Mouse (Mus musculus) forebrain, embryonic 11.5 days (tissue): ENCODE data around the gene Bcl2l13. TPM values are rescaled to one million over a fixed set of nuclear protein-coding genes. Genes with fewer than 3 reads are reported as not detected.

Experiments
- ATAC-seq: fragments of 200-750 bp; cut with Nextera tagmentation; replicated peaks from 2 replicates; pipeline ENCODE4 v1.8.0; 2017; ENCODE audit warnings: moderate TSS enrichment; ENCODE audit not compliant: low FRiP score
- DNase-seq: peaks from one replicate; pipeline ENCODE4 v3.0.0-alpha.2; 2017; ENCODE audit warnings: low spot score
- H3K27ac ChIP-seq: fragments of 300-500 bp; sonication (generic); 2 replicates; pipeline ENCODE4 v1.5.1; 2014; ENCODE audit warnings: low read depth, low read length
- H3K27me3 ChIP-seq: fragments of 300-500 bp; sonication (generic); 2 replicates; pipeline ENCODE4 v1.6.1; 2014; ENCODE audit warnings: mild to moderate bottlenecking, low read length, mixed read lengths; ENCODE audit not compliant: control insufficient read depth, insufficient read depth
- H3K36me3 ChIP-seq: fragments of 300-500 bp; sonication (generic); 2 replicates; pipeline ENCODE4 v1.6.1; 2014; ENCODE audit warnings: mild to moderate bottlenecking, low read length, moderate library complexity, mixed read lengths; ENCODE audit not compliant: control insufficient read depth, insufficient read depth
- H3K4me1 ChIP-seq: fragments of 300-500 bp; sonication (generic); replicated peaks from 2 replicates; pipeline ENCODE4 v1.6.1; 2014; ENCODE audit warnings: low read length, mixed read lengths; ENCODE audit not compliant: control insufficient read depth, insufficient read depth
- H3K4me2 ChIP-seq: fragments of 300-500 bp; sonication (generic); 2 replicates; pipeline ENCODE4 v1.6.1; 2014; ENCODE audit warnings: low read depth, mild to moderate bottlenecking, low read length, moderate library complexity, mixed read lengths; ENCODE audit not compliant: severe bottlenecking
- H3K4me3 ChIP-seq: fragments of 300-500 bp; sonication (generic); 2 replicates; pipeline ENCODE4 v1.5.1; 2014; ENCODE audit warnings: low read depth, low read length
- H3K9ac ChIP-seq: fragments of 300-500 bp; sonication (generic); 2 replicates; pipeline ENCODE4 v1.6.1; 2014; ENCODE audit warnings: low read length
- H3K9me3 ChIP-seq: fragments of 300-500 bp; sonication (generic); 2 replicates; pipeline ENCODE4 v1.6.1; 2016; ENCODE audit warnings: low read length, mixed read lengths; ENCODE audit not compliant: control insufficient read depth
- WGBS: fragments of 180-500 bp; shearing (Covaris S2); extraction: QIAGEN DNeasy Blood & Tissue Kit; methylation state at CpG from one replicate; pipeline ENCODE4 v1.1.7; 2014; 5-methylcytosine and 5-hydroxymethylcytosine counted together
- polyA plus RNA-seq: library from polyadenylated mRNA; unstranded; fragments of >200 nt; fragmentation: Nextera tagmentation; extraction: Ambion mirVana; gene quantifications from 2 replicates; pipeline ENCODE4 v1.2.1, GENCODE M21; 2014

Gene Bcl2l13
- polyA plus RNA-seq, 1 experiment from 2014 or later = 46.4 TPM

DNA sequence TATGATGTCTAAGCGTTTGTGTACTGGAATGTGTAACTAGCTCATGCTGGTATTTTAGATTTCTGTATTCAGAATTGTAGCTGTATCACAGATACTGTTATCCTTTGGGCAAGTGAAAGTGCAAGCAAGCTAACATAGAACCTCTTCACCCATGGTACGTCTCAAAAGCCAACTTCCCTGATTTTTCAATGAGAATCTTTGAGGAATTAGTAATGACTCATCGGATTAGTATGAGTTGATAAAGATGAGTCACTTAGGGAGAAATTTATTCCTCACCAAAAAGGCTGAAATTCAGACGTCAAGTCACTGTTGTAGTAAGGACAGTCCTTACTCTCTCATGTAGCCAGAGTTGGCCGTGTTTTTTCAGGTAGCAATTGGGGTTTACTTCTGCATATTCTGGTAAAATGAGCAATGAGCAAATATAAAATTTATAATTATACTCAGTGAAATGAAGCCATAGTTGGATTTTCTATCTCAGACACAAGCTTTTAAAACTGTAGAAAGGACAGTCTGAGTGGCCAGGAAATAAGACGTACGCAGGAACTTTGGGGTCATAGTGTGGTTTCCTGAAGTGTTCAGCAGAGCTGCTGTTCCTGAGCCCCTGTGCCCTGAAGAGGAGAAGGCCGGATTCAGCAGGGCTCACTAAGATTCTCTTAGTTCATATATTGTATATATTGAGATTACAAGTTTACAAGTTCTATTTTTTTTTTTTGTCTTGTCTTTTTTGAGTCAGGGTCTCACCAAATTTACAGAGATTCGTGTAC, 30.2 kb downstream of the Bcl2l13 start:
- Histone ChIP-seq H3K9ac (no peak overlapping the region), H3K4me2 (no peak overlapping the region), H3K4me1 (no peaks in the 10 kb centered on the region), H3K36me3 (peaks cover 2% of the 10 kb centered on the region; the same call in 1 of the 2 replicates), H3K27ac (no peak overlapping the region), H3K4me3 (no peak overlapping the region), H3K27me3 (no peaks in the 10 kb centered on the region), H3K9me3 (no peaks in the 10 kb centered on the region)
- ATAC-seq = no peak
- no peak for DNase-seq
- 88% methylated on average over 9 of the region's 9 CpGs for WGBS

- 65% methylated on average over 1 of the region's 1 CpGs for WGBS
- H3K27me3 ChIP-seq = no peaks in the 10 kb centered on the region
- peaks cover 2% of the 10 kb centered on the region; the same call in 1 of the 2 replicates for H3K36me3 ChIP-seq
- H3K27ac ChIP-seq = no peak overlapping the region
- ATAC-seq (no peak), DNase-seq (no peak)
- H3K4me3 ChIP-seq = no peak overlapping the region
- H3K9me3 ChIP-seq = no peaks in the 10 kb centered on the region
- no peak overlapping the region for H3K4me2 ChIP-seq
- no peak overlapping the region for H3K9ac ChIP-seq
- H3K4me1 ChIP-seq = no peaks in the 10 kb centered on the region
These were observed 32.8 kb downstream of the Bcl2l13 start for GRCm38 (mm10) chr6:120868824-120869223.

GRCm38 (mm10) chr6:120871286-120871685, 35.3 kb downstream of the Bcl2l13 start:
- H3K9me3 ChIP-seq = no peaks in the 10 kb centered on the region
- H3K36me3 ChIP-seq = no peaks in the 10 kb centered on the region
- H3K4me3 ChIP-seq = no peak overlapping the region
- no peak for ATAC-seq
- no peaks in the 10 kb centered on the region for H3K4me1 ChIP-seq
- WGBS = 89% methylated on average over 2 of the region's 2 CpGs
- H3K9ac ChIP-seq = no peak overlapping the region
- no peak for DNase-seq
- no peak overlapping the region for H3K4me2 ChIP-seq
- H3K27ac ChIP-seq = no peak overlapping the region
- no peaks in the 10 kb centered on the region for H3K27me3 ChIP-seq

DNA sequence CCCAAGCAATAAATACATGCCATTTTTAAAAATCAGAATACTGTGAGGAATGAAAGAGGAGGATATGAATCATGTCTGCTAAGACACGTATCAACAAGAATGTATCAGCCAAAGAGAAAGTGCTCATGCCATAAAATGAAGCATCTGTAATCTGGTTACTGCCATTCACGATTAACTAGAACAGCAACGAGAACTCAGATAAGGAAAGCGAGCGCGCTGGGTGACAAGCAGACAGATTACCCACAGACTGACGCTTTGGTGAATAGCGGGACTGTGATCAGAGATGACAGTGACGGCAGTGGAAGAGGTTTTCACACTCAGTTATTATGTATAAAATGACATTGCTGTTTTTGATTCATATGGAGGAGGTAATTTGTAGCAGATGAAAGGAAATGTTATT, 37.9 kb downstream of the Bcl2l13 start:
- Histone ChIP-seq H3K9me3 (no peaks in the 10 kb centered on the region), H3K4me3 (no peak overlapping the region), H3K27me3 (no peaks in the 10 kb centered on the region), H3K9ac (no peak overlapping the region), H3K36me3 (no peaks in the 10 kb centered on the region), H3K4me1 (no peaks in the 10 kb centered on the region), H3K27ac (no peak overlapping the region), H3K4me2 (no peak overlapping the region)
- 92% methylated on average over 9 of the region's 9 CpGs for WGBS
- no peak for ATAC-seq
- DNase-seq = no peak

- H3K4me1 ChIP-seq = no peaks in the 10 kb centered on the region
- H3K27me3 ChIP-seq = no peaks in the 10 kb centered on the region
- no peak overlapping the region for H3K9ac ChIP-seq
- DNase-seq (no peak), ATAC-seq (no peak)
- no peaks in the 10 kb centered on the region; the same call in 1 of the 2 replicates for H3K36me3 ChIP-seq
- H3K4me3 ChIP-seq = no peak overlapping the region
- no peak overlapping the region for H3K27ac ChIP-seq
- H3K9me3 ChIP-seq = no peaks in the 10 kb centered on the region
- no peak overlapping the region for H3K4me2 ChIP-seq
- WGBS = 91% methylated on average over 5 of the region's 5 CpGs
These were observed 43.0 kb downstream of the Bcl2l13 start for GRCm38 (mm10) chr6:120879046-120879445.

GRCm38 (mm10) chr6:120884436-120884835, 48.4 kb downstream of the Bcl2l13 start:
- Histone ChIP-seq H3K27ac (no peak overlapping the region), H3K36me3 (no peaks in the 10 kb centered on the region; the same call in 1 of the 2 replicates), H3K9ac (no peak overlapping the region), H3K4me2 (no peak overlapping the region), H3K27me3 (no peaks in the 10 kb centered on the region), H3K9me3 (no peaks in the 10 kb centered on the region), H3K4me3 (no peak overlapping the region), H3K4me1 (no peaks in the 10 kb centered on the region)
- DNase-seq (no peak), ATAC-seq (no peak)
- 91% methylated on average over 6 of the region's 6 CpGs for WGBS

DNA sequence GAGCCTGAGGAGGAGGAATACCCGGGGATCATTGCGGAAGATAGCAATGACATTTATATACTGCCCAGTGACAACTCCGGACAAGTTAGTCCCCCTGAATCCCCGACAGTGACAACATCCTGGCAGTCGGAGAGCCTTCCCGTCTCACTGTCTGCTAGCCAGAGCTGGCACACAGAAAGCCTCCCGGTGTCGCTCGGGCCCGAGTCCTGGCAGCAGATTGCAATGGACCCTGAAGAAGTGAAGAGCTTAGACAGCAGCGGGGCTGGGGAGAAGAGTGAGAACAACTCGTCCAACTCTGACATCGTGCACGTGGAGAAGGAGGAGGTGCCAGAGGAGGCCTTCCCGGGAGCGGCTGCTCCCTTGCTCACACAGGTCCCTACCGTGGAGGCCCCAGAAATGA, 50.7 kb downstream of the Bcl2l13 start:
- no peak for ATAC-seq
- H3K9me3 ChIP-seq = no peaks in the 10 kb centered on the region
- WGBS = 92% methylated on average over 17 of the region's 17 CpGs
- no peak for DNase-seq
- no peaks in the 10 kb centered on the region; the same call in 1 of the 2 replicates for H3K36me3 ChIP-seq
- H3K27me3 ChIP-seq = no peaks in the 10 kb centered on the region
- no peak overlapping the region for H3K27ac ChIP-seq
- H3K4me1 ChIP-seq = no peaks in the 10 kb centered on the region
- no peak overlapping the region for H3K4me2 ChIP-seq
- H3K9ac ChIP-seq = no peak overlapping the region
- no peak overlapping the region for H3K4me3 ChIP-seq

- WGBS = 96% methylated on average over 9 of the region's 9 CpGs
These were observed 58.1 kb downstream of the Bcl2l13 start for GRCm38 (mm10) chr6:120894089-120894488.

DNA sequence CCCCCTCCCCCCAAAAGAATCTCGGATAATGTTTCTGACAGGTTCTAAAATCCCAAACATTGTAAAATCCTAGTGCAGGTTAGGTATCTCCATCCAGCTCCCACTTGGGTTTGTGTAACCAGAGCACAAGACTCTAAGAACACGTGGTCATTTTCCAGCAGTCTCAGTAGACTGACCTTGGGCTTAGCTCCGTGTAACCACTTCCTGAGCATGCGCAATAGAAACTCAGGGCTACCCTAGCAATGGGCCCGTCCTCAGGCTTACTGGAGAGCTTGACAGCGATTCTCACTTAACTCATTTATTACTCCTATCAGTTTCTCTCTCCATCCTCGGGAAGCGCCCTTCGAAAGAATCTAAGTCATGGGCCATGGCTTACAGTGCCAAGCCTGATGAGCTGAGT, 58.5 kb downstream of the Bcl2l13 start:
- Histone ChIP-seq H3K27me3 (no peaks in the 10 kb centered on the region), H3K4me2 (no peak overlapping the region), H3K27ac (no peak overlapping the region), H3K4me3 (no peak overlapping the region), H3K36me3 (no peaks in the 10 kb centered on the region; the same call in 1 of the 2 replicates), H3K9ac (no peak overlapping the region), H3K9me3 (no peaks in the 10 kb centered on the region), H3K4me1 (no peaks in the 10 kb centered on the region)
- DNase-seq (no peak), ATAC-seq (no peak)
- 95% methylated on average over 9 of the region's 9 CpGs for WGBS

More at GRCm38 (mm10) chr6:120894089-120894488, 58.1 kb downstream of the Bcl2l13 start:
- H3K9ac ChIP-seq = no peak overlapping the region
- no peaks in the 10 kb centered on the region; the same call in 1 of the 2 replicates for H3K36me3 ChIP-seq
- no peaks in the 10 kb centered on the region for H3K4me1 ChIP-seq
- DNase-seq (no peak), ATAC-seq (no peak)
- no peak overlapping the region for H3K27ac ChIP-seq
- H3K9me3 ChIP-seq = no peaks in the 10 kb centered on the region
- H3K4me2 ChIP-seq = no peak overlapping the region
- no peaks in the 10 kb centered on the region for H3K27me3 ChIP-seq
- H3K4me3 ChIP-seq = no peak overlapping the region
